Mouse (Mus musculus) bone marrow macrophage, adult 2 months (primary cell): ENCODE measurements at regions not wholly inside any gene's neighbourhood (a gene's known extent, or its start where the extent isn't known, plus 50 kb on each side); places are given as distances from the start of the nearest gene placed in this dataset.

ENCODE experiments used
- CTCF ChIP-seq: IDR thresholded peaks from 2 replicates; pipeline ENCODE4 v1.5.1; 2012; ENCODE audit warnings: low read depth, mild to moderate bottlenecking, low read length, moderate library complexity
- POLR2A ChIP-seq: IDR thresholded peaks from 2 replicates; pipeline ENCODE4 v1.6.1; 2012; ENCODE audit warnings: mild to moderate bottlenecking, low read depth, low read length, borderline replicate concordance

GRCm38 (mm10) chr11:111512471-111512870 lies 446.5 kb downstream of the Kcnj2 start:
- TF ChIP-seq CTCF (no peak), POLR2A (no peak)
